Mouse (Mus musculus) 3T3-L1 (cell line): Measurements from ENCODE around the gene Ankzf1.

Experiments used
- DNase-seq: peaks from one replicate; pipeline ENCODE4 v3.0.0-alpha.2; 2015; ENCODE audit warnings: low read depth, low spot score

Ankzf1 gene

DNA sequence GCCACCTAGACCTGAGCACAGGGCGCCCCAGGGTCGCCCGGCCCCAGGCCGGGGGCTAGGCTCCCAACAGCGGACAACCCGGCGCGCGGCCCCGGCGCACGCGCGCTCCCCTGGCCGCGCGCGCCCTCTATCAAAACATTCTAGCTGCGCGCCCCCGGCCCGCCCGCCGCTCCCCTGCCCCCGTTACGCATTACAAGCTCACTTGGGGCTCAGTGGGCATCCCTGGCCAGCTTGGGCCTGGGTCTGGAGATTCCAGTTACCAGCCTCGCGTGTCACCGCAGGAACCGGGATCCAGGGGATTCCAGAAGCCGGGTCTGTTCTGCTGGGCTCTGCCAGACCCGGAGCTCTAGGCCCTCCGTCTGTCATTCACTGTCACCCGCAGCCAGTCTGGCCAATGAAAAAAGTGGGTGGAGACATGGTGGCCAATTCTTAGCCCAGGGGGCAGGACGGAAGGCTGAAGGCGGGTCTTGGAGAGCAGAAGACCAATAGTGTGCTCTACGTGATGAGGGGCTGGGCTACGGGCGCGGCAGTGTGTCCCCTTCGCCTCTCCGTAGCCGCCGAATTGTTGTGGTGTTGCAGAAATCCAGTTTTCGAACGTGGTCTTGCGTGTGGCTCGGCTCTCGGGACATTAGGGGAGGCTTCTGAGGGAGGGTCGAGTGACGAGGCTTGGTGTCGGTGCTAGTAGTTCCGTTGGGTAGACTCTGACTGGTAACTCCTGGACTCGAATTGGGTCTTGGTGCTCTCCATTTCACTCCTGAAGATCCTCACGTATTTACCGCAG lies at the start of gene Ankzf1, which contains the start of gene Atg9a:
Gene Ankzf1, plus strand, starts transcription at position 530 of the 781 bp plus-strand sequence.
Gene Atg9a, minus strand, starts transcription at position 575 of the 781 bp plus-strand sequence.
- peak; percentile 99 for DNase-seq

- peak; percentile 95 for DNase-seq
Measured at GRCm38 (mm10) chr1:75142301-75143261, 49.4 kb upstream of the Ankzf1 start, which contains the start of the genes Cnppd1 and Retreg2. Gene Cnppd1, minus strand, starts transcription at chr1:75142711. Gene Retreg2, plus strand, starts transcription at chr1:75142778.

- no peak for DNase-seq
Measured at GRCm38 (mm10) chr1:75145589-75145988, 46.4 kb upstream of the Ankzf1 start.

GRCm38 (mm10) chr1:75147411-75148135 lies 44.4 kb upstream of the Ankzf1 start:
- no peak for DNase-seq

DNA sequence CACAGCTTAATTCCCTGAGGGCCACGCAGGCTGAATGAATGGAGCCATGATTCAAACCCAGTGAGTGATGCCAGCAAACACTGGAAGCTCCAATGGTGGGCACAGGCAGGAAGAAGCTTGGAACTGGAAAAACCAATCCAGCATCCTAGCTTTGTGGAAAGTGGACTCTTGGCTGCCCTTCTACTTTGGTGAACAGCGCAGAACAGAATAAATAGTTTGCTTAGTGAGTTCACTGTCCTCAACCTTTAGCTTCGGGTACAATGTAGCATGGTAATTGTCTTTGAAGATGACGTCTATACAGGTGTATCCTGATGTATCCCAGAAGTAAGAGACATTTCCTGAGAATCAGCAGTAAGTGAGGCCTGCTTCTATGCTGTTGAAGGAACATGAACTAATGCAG lies 43.2 kb upstream of the Ankzf1 start:
- DNase-seq: no peak

GRCm38 (mm10) chr1:75155837-75156236 lies 36.1 kb upstream of the Ankzf1 start:
- DNase-seq: no peak

GRCm38 (mm10) chr1:75158990-75159389 lies 33.0 kb upstream of the Ankzf1 start:
- DNase-seq: no peak

DNA sequence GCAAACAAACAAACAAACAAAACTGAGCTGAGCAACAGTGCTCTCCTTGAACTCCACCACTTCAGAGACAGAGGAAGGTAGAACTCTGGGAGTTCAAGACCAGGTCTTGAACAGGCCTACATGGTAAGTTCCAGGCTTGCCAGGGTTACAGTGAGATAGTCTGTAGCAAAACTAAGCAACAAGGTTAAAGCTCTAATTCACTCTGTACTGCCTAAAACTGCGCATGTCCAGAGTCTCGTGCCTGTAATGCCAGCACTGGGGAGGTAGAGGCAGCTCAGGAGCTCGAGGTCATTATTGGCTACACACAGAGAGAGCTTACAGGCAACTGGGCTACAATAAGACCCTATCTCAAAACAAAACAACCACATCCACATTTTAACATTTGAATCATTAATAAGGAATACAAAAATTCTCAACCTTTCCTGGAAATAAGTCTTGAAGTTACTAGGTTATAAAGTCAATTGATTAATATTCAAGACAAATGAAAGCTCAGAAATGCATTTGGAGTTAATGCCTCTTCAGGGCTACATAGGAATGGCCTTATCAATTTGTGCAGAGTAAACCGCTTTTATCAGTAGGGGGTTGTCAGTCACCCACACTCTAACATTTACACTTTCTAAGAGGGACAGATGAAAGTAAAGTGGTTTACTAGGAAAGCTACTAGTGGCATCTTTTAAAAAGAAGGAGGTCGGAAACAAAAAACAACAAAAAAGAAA lies 32.3 kb upstream of the Ankzf1 start:
- no peak for DNase-seq

GRCm38 (mm10) chr1:75160256-75160617 lies 31.7 kb upstream of the Ankzf1 start:
- no peak for DNase-seq

- DNase-seq: no peak
Measured at GRCm38 (mm10) chr1:75168093-75168471, 23.9 kb upstream of the Ankzf1 start.

DNA sequence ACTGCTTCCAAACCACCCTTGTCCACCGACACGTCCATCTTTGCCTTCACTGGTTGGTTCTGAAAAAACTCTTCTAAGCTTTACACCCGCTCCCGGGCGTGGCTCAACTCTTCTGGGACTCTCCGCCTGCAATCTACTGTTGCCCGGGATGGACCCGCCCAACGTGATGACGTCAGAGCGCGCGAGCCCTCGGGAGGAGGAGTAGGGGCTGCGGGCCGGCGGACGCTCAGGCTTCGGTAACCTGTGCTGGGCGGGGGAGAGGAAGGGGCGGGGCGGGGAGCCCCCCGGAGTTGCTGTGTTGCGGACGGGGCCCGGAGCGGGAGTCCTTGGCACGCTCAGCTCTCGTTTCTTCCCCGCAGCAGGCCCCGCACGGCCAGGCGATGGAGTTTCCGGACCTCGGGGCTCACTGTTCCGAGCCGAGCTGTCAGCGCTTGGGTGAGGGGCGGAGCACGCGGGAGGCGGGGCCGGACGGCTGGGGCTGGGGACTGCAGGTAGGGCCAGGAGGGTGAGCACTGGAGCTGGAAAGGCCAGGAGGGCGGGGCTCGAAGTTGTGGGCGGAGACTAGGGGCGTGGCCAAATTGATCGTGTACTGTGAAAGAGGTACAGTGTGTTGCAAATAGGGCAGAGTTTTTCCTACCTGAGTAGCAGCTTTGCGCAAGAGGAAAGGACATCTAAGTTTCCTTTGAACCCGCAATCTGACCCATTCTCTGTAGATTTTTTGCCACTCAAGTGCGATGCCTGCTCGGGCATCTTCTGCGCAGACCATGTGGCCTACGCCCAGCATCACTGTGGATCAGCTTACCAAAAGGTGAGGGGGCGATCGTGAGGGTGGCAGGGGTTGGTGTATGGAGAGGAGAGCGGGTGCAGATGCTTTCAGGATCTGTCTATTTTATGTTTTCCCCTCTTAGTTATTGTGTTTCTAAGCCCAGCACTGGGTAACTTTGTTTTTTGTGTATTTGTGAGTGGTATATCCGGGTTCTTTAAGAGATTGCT lies 23.2 kb upstream of the Ankzf1 start, which contains the start of gene Zfand2b:
Gene Zfand2b, plus strand, starts transcription at position 175 of the 993 bp plus-strand sequence.
- peak; percentile 96 for DNase-seq

DNA sequence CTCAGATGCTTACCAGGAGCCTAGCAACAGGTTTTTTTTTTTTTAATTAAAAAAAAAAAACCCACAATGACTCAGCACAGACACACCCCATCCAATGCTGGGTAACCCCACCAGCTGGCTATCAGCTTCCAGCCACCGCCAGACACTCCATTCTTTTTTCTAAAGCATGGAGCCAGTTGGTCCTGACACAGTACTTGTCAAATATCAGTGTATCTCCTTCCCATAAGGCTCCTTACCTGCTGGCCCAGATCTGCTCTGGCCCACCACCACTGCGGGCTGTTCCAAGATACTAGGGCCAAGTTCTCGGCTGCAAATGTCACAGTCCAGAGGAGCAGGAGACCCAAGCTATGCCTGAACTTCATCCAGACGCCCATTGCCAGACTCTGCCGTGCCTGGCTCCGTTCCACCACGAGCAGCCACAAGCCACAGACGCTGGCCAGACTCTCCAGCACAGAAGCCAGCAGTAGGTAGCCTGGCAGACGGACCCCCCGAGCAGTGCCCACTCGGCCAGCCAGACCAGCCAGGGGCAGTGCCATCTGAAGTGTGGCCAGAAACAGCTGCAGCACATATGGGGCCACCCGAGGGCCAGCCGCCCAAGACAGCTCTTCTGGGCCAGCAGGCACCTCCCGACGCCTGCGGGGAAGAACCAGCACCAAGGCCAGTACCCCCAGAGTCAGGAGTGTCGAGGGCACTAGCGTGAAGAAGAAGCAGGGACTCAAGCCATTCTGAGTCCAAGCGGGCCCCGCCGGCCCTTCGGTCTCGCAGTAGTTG lies 12.4 kb upstream of the Ankzf1 start:
- peak; percentile 73 for DNase-seq

GRCm38 (mm10) chr1:75180105-75180590 lies 11.8 kb upstream of the Ankzf1 start, which contains the start of gene Abcb6:
Gene Abcb6, minus strand, starts transcription at chr1:75180392.
- DNase-seq: peak; percentile 91

DNA sequence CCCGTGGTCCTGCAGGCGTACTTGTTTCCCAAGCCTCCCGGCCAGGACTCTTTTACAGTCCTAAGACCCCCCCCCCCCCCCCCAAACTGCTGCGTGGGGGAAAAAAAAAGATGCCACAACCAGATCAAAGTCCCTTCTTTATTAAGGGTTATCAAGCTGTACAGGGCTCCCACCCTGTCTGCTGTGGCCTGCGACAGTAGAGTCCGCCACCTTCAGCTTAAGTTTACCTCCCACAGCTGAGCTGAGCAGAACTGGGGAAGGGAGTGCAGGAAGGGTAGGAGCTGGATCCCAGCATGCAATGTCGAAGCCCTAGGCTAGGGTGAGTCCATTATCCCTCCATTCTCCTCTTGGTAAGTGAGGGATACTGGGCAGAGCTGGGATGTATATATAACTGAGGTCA lies 11.2 kb upstream of the Ankzf1 start:
- no peak for DNase-seq

DNA sequence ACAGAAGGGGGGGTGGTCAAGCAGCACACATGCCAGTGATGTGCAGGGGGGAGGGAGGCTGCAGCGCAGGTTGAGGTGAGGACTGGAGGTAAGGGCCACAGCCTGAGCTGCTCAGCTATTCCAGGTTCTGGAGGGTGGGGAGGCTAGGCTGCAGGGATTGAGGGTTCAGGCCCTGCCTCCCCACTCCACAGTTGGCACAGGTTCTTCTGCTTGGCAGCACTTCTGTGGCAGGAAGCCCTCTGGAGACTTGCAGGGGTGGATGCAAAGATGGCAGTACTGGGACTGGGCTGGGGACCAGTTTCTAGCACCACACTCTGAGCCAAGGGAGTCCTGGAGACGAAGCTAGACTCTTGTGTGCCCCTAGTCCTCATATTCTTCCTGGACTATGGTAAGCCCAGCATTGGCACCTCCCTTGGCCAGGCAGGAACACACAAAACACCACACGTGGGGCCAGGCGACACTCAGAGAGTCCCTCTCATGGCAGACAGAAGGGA lies 10.5 kb upstream of the Ankzf1 start:
- DNase-seq: no peak

GRCm38 (mm10) chr1:75182160-75182559 lies 9.8 kb upstream of the Ankzf1 start:
- DNase-seq: no peak

- DNase-seq: no peak
Measured at GRCm38 (mm10) chr1:75185495-75185894, 6.5 kb upstream of the Ankzf1 start.

DNA sequence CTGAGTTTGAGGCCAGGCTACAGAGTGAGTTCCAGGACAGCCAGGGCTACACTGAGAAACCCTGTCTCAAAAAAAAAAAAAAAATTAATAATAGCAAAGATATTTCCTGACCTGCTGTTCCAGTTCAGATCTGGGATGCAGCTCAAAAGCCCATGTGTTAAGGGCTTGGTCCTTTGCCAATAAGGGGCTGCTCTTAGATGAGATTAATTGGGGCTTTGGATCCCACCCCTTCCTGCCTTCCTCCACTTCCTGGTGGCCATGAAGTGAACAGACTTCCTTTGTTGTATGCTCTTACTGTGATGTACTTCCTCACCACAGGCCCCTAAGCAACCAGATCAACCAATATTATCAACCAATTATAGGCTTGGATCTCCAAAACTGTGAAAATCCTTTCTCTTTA lies 4.8 kb upstream of the Ankzf1 start:
- DNase-seq: no peak
